Mouse (Mus musculus) B cell, adult 67 days (primary cell): Measurements from ENCODE around the gene Hdac4. TPM values are rescaled to one million over a fixed set of nuclear protein-coding genes. Genes with fewer than 3 reads are reported as not detected.

Experiments
- total RNA-seq, 2 experiments: library from RNA; stranded (reverse); gene quantifications; 4 replicates each; pipeline ENCODE4 v1.2.4; 2023

Gene Hdac4
- total RNA-seq = 10 to 100 TPM; 37.7 to 46.7 TPM

DNA sequence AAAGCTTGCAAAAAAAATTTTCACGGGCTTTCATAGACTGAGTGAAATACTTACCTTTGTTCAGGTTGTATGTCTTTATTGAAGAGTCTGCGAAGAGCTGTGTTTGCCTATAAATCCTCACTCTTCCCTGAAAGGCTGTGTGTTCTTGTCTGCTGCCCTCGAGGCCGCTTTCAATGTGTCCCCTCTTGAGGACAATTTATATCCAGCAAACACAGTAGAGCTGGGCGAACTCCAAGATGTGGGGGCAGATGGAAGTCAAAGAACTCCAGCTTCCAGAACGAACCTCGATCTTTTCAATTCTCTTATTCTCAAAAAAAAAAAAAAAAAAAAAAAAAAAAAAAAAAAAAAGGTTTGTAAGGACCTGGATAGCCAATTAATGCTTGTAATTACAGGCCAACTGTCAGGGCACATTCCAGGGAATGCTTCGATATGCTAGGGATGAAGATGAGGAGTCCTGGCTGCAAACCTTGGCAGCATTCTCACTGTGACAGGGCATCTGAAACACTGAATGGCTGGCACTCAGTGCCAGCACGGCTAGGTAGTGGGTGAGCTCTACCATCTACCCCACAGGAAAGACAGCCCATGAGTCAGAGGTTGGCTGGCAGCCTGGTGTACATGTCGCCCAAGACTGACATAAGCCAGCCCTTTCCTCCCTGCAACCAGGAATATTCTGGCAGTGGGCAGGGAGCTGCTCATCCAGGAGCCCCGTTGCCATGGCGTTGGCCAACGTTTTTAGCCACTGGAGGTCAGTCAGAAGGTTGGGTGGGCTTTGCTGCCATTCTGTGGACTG is at the start of gene Hdac4:
Gene Hdac4, minus strand, starts transcription at position 340 of the 790 bp plus-strand sequence.

